Mouse (Mus musculus): ENCODE results near the gene Olfr1145.

Gene Olfr1145

DNA sequence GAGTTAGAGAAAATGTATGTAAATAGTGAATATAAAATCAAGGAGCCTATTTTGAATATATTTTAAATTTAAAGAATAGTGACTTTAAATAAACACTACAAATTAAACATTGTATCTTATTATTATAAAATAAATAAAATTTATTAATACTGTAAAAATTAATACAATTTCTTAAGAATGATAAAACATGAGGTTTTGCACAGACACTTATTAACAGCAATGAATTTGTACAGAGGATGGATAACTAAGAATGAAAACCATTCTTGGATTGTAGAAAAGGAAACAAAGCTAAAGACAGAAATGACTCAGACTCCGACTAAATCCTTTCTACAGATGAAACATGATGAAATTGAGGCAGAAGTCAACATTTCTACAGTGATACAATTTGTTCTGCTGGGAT is at the start of gene Olfr1145:
Olfr1145 (plus strand) TSS at position 301 of the 400 bp plus-strand sequence.
- no peak for DNase-seq

DNA sequence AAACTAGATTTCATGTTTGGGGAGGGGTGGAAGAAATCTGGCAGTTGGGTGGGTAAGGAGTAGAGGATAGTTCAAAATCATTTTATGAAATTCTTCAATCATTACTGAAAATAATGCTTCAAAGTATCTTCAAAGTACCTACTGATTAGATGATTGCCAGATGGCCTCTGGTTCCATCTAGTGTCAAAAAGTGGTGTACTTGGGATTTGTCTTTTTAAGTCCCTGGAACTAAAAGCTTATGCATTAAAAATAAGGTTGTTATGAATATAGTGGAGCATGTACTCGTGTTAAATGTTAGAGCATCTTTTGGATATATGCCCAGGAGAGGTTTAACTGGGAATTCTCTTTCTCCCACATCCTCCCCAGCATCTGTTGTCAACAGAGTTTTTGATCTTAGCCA is 33.5 kb upstream of the Olfr1145 start:
- DNase-seq = no peak

DNA sequence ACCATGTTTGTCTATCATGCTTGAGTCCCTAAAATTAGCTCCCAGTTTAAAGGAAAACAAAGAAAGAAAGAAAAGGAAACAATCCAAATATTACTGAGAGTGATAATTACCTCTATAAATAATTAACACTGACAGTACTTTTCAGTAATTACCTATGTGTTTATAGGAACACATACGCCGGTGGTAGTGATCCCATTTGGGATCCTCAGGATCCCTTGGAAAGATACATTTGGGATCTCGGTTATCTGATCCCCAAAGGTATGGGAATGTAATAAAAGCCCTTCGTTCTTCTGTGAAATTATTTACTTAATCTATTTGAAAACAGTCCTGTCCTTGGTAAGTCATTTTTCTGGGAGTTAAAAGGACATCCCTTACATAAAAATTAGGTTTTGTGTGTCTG is 30.4 kb upstream of the Olfr1145 start, which contains the start of gene Olfr152:
Olfr152 (plus strand) TSS at position 301 of the 400 bp plus-strand sequence.
- no peak for DNase-seq

DNA sequence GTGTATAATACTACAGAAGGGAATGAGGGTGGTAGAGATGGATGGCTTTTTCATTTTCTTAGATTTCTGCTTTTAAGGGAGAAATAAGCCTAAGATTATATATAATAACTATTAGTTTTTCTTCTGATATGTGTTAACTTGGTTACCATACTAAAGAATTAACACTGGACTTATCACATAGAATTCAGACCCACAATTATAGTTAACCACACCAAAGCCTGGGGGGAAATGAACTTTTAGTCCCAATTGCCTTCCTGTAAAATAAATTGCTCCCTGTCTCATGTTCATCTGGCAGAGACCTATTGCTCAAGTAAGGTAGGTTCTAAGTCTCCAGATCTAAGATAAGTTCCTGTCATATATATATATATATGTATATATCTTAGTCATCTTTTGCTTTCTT is 9.3 kb upstream of the Olfr1145 start, which contains the start of gene Olfr1143:
Olfr1143 (plus strand) TSS at position 301 of the 400 bp plus-strand sequence.
- DNase-seq = no peak

DNA sequence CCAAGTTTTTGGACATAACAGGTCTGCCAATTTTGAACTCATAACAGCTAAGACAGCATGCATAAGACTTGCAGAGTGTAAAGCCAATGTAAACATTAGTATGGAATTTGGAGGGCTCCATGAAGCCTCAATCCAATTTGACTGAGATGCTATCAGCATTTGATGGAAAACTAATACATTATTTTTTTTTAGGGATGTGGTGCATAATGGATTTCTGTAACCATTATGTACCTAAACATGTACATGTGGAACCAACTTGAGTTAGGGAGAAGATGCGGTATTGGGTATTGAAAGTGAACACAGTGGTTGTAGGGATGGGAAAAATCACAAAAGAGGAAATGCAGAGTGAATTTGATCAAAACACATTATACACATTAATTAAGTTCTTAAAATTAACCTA is 20.6 kb downstream of the Olfr1145 start, which contains the start of gene Olfr1148:
Olfr1148 (plus strand) TSS at position 301 of the 400 bp plus-strand sequence.
- DNase-seq = no peak

DNA sequence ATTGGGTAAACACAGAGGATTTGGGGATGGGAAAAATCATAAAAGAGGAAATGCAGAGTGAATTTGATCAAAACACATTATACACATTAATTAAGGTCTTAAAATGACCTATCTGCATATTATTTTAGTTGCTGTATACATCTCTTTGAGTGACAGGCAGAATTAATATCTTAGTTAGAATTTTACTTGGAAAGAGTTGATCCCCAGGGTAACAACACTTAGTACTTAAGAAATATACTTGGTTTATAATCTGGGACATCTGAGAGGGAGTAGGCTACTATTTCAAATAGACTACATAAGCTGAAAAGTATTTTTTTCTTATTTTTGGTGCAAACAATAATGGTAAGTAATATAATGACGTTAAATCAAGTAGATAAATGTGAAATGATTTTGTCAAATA is 34.1 kb downstream of the Olfr1145 start, which contains the start of gene Olfr1150-ps1:
Olfr1150-ps1 (plus strand) TSS at position 301 of the 400 bp plus-strand sequence.
- DNase-seq = no peak

DNA sequence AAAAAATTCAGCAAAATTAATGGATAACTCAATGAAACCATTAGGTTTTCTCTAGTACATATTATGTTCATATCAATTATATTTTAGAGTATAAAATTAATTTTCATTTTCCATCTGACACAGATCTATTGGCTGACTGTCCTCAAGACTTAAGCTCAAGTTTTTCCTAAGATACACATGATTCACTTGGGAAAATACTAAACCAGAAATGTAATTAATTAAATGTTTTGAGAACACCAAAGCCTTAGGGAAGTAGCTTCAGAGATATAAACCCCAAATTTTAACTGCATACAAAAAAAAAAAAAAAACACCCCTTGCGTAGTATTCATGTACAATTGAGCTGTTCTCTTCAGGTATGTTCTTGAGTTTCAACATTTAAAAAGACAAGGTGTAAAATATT is 45.9 kb downstream of the Olfr1145 start, which contains the start of gene Olfr1151:
Olfr1151 (plus strand) TSS at position 301 of the 400 bp plus-strand sequence.
- no peak for DNase-seq

Data from embryo, embryonic 11 days (tissue).